Mouse (Mus musculus) E14TG2a.4 (cell line): ENCODE results near the gene Chd9.

Source experiments
- CTCF ChIP-seq: conservative IDR thresholded peaks from 2 replicates; pipeline ENCODE4 v1.5.1; 2014; ENCODE audit warnings: low read length
- NANOG ChIP-seq: IDR thresholded peaks from 2 replicates; pipeline ENCODE4 v1.6.1; 2014; ENCODE audit warnings: borderline replicate concordance, low read length, mixed read lengths
- POU5F1 ChIP-seq: IDR thresholded peaks from 2 replicates; pipeline ENCODE4 v1.6.1; 2014; ENCODE audit warnings: low read length, borderline replicate concordance

DNA sequence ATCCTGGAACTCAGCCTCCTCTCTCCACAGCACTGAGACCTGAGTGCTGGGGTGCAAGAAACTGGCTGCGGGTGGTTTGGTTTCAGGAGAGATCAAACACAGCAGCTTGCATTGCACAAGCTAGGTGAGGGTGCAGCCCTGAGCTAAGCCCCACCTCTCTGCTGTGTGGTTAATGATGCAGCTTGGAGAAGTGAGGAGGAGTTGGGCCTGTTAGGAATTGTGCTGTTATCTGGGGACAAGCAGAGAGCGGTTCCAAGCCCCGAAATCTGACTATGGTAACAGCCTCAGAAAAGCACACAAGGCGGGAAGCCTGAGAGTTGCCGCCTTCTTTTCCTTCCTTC, 64.4 kb downstream of the Chd9 start:
- TF ChIP-seq POU5F1 (no peak), CTCF (no peak), NANOG (no peak)
